Mouse (Mus musculus) spleen, postnatal 10 days (tissue): Measurements from ENCODE around the gene Npr2.

ENCODE experiments used
- DNase-seq, 2 experiments: peaks; one replicate each; pipeline ENCODE4 v3.0.0; 2021 to 2022; ENCODE audit warnings: low spot score in 2 of 2

Npr2 gene

GRCm38 (mm10) chr4:43620146-43620778 is 11.5 kb upstream of the Npr2 start:
- peak in 1 of 2 experiments; percentile 5 for DNase-seq

GRCm38 (mm10) chr4:43629106-43629817 is 2.5 kb upstream of the Npr2 start:
- DNase-seq: peak in 1 of 2 experiments; percentile 17

- peak; percentile 65 to 81 for DNase-seq
These were observed 1.6 kb upstream of the Npr2 start for GRCm38 (mm10) chr4:43630030-43630581.

- DNase-seq: peak in 1 of 2 experiments; percentile 14
These were observed 1.1 kb upstream of the Npr2 start for GRCm38 (mm10) chr4:43630671-43631045.

GRCm38 (mm10) chr4:43631956-43632920 is 503 bp downstream of the Npr2 start:
- DNase-seq: peak in 1 of 2 experiments; percentile 16

- peak in 1 of 2 experiments; percentile 9 for DNase-seq
These were observed 1.6 kb downstream of the Npr2 start for GRCm38 (mm10) chr4:43633296-43633695.

GRCm38 (mm10) chr4:43633736-43634135 is 2.0 kb downstream of the Npr2 start:
- peak in 1 of 2 experiments; percentile 5 for DNase-seq

- peak in 1 of 2 experiments; percentile 6 for DNase-seq
These were observed 3.1 kb downstream of the Npr2 start for GRCm38 (mm10) chr4:43634621-43635374.

GRCm38 (mm10) chr4:43636751-43637150 is 5.0 kb downstream of the Npr2 start:
- DNase-seq: no peak

- peak in 1 of 2 experiments; percentile 8 for DNase-seq
These were observed 8.3 kb downstream of the Npr2 start for GRCm38 (mm10) chr4:43640076-43640475.

GRCm38 (mm10) chr4:43640491-43640890 is 8.8 kb downstream of the Npr2 start:
- peak in 1 of 2 experiments; percentile 6 for DNase-seq

GRCm38 (mm10) chr4:43649783-43650182 is 18.0 kb downstream of the Npr2 start:
- DNase-seq: no peak

- no peak for DNase-seq
These were observed 21.0 kb downstream of the Npr2 start for GRCm38 (mm10) chr4:43652726-43653125.

- peak; percentile 16 to 62 for DNase-seq
These were observed 21.7 kb downstream of the Npr2 start, which contains the start of gene Spag8 for GRCm38 (mm10) chr4:43653161-43654015. Gene Spag8, minus strand, starts transcription at chr4:43653594.

- DNase-seq: no peak
These were observed 24.1 kb downstream of the Npr2 start for GRCm38 (mm10) chr4:43655656-43656338.

GRCm38 (mm10) chr4:43656339-43657109 is 24.8 kb downstream of the Npr2 start, which contains the start of gene Hint2:
Gene Hint2, minus strand, starts transcription at chr4:43656466.
- DNase-seq: peak; percentile 91 to 94

GRCm38 (mm10) chr4:43657146-43657545 is 25.4 kb downstream of the Npr2 start:
- DNase-seq: no peak

GRCm38 (mm10) chr4:43666412-43666811 is 34.7 kb downstream of the Npr2 start:
- DNase-seq: no peak
